Mouse (Mus musculus) urinary bladder, postnatal 10 days (tissue): ENCODE measurements around the gene Tusc2.

ENCODE experiments used
- DNase-seq: peaks from one replicate; pipeline ENCODE4 v3.0.0; 2022; ENCODE audit warnings: low spot score

The Tusc2 gene

DNA sequence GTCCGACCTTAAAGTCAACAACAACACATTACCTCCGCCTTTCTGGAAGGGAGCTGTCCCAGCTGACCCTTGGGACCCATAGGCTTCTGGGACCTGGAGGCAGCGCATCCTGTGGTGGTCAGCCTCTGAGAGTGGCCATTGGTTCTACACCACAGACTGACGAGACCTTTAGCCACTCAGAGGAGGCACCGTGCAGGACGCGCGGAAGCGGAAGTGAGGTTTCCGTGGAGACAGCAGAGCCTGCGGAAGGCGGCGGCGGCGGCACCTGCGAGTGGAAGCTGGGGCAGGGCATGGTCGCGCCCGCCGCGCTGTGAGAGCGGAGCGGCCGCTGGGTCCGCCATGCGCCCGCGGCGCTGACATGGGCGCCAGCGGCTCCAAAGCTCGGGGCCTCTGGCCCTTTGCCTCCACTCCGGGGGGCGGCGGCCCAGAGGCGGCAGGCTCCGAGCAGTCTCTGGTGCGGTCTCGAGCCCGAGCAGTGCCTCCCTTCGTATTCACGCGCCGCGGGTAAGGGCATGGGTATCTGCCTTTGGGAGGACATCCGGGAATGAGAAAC is at the start of gene Tusc2:
TSS of gene Tusc2 (plus strand) at position 227 of the 553 bp plus-strand sequence.
- peak; percentile 75 for DNase-seq

DNA sequence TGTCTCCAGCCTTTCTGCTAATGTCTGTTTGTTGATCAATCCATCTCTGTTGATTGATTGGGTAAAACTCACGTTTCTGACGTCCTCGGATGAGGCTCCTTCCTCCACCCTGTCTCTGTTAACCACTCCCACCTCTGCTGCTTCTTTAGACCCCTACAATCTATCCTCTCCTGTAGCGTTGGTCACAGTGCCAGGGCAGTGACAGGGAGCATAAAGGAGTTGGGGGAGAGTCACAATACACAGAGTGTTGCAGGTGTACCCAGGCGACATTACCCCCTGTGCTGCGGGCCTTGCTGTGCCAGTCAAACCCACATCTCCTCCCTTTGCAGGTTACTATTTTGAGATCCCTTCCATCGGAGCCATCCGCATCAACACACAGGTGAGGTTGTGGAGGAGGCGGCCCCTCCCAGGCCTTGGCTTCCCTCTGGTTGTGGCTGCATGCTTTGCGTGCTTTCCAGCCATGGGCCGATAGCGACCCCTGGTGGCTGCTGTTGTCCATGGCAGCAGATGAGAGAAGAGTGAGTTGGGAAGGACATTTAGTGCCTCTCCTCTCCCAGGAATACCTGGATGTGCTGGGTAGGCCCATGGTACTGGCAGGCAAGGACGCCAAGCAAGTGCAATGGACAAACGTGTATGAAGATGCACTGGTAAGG is 48.6 kb upstream of the Tusc2 start:
- peak; percentile 57 for DNase-seq

DNA sequence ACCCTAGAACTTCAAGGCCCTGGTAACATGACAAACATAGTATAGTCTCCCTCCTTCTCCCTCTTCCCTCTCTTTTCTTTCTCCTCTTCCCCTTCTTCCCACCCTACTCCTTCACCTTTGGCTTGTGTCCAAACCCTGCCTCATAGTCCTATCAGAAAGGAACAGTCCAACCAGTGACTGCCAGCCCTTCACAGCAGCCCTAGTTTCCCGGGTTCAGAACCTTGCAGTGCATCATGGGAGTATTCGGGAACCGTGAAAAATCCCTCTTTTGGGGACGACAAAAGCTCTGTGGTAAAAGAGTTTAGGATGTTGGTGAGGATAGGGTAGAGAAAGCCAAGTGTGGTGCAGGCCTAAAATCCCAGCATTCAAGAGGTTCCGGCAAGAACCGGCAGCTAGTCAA is 42.7 kb upstream of the Tusc2 start:
- no peak for DNase-seq

DNA sequence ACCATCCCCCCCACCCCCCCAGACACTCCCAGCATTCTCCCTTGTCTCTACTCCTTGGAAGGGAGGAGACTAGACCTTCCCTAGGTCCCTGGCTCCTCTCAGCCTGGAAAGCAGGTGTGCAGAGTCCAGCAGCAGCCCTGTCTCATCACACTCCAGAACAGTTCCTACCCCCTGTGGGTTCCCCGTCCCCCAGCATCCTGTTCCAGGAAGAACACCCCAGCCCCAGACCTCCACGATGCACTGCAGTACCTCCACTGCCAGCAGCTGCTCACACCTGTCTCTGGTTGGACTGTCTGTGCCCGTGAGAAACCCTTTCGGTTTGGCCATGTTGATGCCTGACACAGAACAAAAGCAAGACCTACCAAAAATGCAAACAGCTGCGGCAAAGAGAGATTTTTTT is 41.9 kb upstream of the Tusc2 start:
- no peak for DNase-seq

DNA sequence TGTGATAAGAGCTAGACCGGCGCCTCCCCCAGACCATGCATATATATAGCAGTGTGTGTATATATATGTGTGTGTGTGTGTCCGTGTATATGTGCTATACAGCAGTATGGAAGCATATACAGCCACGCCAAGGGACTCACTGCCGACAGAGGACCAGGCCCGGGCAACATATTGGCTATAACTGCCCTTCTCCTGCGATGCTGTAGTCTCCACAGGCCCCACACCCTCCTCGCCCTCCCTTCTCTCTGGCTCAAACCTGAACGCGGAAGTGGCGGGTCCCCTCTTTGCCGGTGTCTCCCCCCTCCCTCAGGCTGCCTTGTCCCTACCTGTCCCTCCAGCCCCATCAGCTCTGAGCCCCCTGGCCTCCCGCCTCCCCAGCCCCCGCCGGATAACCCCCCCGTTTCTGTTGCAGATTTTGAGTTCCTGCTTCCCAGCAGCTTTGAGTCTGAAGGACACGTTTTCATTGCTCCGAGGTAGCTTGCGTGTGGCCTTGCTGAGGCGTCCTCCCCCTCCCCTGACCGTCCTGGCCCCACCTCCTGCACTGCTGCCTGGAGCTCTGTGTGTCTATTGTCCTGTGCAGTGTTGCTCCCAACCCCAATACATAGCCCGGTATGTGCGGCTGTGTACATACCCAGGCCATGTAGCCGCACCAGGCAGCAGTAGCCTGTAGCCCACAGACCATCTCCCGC is 41.2 kb upstream of the Tusc2 start:
- no peak for DNase-seq

DNA sequence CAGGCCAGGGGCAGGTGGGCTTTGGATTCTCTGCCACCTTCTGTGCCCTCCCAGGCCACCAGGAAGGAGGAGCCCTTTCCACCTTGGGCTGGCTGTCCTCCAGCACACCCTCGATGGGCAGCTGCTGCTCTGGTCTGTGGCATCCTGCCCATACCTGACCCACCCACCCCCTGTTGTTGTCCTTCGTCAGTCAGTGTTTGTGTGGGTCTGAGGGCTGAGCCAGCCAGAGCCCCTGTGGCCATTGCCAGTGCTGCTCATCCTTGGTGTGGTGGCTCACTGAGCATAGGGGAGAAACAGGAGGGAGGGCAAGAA is 40.7 kb upstream of the Tusc2 start:
- no peak for DNase-seq

DNA sequence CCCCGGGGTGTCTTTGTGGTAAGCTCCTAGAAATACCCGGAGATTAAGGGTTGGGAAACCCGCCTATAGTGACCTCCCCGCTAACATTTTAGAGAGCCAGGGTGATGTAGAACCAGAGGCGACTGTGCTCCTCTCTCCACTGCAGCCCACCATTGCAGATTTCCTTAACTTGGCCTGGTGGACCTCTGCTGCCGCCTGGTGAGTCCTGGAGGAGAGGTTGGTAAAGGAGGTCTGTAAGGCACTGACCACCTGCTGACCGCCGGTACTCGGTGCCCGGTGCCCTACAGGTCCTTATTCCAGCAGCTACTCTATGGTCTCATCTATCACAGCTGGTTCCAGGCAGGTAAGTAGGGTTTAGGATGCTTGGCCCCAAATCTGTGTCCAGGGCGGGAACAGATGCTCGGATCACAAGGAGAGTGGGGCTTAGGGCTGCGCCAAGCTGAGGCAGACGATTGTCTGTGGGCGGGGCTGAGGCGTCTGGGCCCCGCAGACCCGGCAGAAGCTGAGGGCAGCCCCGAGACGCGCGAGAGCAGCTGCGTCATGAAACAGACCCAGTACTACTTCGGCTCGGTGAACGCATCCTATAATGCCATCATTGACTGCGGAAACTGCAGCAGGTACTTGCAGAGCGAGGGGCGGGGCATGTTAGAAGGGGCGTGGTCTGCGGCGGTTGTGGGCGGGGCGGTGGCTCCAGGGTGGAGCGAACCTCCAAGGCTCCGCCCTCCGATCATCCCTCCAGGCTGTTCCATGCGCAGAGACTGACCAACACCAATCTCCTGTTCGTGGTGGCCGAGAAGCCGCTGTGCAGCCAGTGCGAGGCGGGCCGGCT is 36.6 kb upstream of the Tusc2 start:
- DNase-seq: no peak

DNA sequence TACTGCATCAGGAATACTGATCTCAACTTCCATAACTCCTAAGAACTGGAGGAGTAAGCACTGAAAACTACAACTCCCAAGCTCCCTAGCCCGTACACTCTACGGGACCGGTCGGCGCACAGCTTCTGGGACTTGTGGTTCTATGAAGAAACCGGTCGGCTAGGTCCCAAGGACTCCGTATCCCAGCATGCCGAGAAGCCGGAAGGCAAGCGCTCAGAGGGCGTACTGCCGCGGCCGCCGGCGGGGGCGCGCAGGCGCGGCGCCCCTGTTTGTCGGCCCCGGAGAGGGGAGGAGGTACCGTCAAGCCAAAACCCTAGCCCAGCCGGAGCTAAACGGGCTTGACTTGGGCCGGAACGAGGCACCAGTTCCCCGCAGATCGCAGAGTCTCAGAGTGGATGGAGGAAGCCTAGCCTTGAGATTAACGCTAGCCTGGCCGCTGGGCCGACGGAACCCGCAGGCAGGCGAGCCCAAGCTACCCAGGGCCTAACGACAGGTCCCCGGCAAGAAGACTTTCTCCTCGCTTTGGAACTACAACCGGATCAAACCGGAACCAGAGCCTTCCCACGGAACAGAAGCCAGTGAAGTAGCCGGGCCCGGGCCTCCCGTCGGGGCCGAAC is 29.2 kb upstream of the Tusc2 start, which contains the start of gene Tmem115:
TSS of gene Tmem115 (plus strand) at position 155 of the 617 bp plus-strand sequence.
- DNase-seq: peak; percentile 62

DNA sequence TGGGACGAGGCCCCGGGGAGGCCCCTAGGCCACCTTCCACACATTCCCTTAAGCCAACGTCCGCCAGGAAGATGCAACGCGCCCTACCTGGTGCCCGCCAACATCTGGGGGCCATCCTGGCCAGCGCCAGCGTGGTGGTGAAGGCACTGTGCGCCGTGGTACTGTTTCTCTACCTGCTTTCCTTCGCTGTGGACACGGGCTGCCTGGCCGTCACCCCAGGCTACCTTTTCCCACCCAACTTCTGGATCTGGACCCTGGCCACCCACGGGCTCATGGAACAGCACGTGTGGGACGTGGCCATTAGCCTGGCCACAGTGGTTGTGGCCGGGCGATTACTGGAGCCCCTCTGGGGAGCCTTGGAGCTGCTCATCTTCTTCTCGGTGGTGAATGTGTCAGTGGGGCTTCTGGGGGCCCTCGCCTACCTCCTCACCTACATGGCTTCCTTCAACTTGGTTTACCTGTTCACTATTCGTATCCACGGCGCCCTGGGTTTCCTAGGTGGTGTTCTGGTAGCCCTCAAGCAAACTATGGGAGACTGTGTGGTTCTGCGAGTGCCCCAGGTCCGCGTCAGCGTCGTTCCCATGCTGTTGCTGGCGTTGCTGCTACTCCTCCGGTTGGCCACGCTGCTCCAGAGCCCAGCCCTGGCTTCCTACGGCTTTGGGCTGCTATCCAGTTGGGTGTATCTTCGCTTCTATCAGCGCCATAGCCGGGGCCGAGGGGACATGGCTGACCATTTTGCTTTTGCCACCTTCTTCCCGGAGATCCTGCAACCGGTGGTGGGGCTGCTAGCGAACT is 28.4 kb upstream of the Tusc2 start:
- no peak for DNase-seq

DNA sequence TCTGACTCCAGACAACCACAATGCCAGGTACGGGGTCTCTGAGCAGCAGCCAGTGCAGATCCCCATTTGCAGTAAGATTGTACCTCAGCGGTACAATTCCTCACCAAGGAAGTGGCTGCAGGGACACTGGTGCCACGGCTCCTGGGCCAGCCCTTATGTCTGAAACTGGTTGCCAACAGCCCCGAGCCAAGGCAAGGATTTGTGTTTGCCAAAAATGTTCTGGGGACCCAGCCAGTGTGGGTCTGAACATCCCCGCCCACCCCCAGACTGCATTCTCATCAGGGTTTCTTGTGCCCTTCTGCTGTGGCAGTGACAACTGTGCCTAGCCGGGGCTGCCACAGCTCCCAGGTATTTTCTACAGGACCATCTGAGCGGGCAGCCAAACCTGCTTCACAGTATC is 24.8 kb upstream of the Tusc2 start:
- no peak for DNase-seq

DNA sequence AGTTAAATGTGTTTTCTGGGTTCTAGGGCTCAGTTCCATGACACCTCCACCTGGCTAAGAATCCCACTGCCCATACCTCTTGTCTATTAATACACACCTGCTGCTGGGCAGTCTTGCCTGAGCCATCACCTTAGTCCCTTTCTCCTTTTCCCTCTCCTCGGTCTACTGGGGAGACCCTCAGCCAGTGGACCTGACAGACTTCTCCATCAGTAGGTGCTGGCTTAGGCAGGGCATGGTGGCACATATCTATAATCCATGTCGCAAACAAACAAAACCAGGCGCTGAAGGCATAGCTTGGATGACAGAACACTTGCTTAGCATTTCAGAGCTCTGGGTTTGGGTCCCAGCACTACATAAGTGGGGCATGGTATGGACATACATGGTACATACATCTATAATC is 24.3 kb upstream of the Tusc2 start:
- DNase-seq: no peak

DNA sequence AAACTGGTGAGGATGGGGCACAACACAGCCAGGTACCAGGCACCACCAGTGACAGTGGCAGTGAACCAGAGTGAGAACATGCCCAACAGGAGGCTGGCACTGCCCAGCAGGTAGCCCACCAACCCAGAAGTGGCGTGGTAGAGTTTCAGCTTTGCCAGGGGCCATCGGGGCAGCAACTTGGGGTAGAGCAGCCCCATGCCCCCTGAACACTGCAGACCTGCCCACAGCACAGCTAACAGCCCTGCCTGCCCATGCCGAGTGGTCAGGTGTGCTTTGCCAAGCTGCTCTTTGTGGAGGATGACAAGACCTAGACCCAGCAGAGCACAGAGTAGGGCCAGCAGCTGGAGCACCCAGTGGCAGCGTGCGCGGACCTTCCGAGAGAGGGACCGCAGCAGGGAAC is 23.1 kb upstream of the Tusc2 start:
- DNase-seq: no peak

DNA sequence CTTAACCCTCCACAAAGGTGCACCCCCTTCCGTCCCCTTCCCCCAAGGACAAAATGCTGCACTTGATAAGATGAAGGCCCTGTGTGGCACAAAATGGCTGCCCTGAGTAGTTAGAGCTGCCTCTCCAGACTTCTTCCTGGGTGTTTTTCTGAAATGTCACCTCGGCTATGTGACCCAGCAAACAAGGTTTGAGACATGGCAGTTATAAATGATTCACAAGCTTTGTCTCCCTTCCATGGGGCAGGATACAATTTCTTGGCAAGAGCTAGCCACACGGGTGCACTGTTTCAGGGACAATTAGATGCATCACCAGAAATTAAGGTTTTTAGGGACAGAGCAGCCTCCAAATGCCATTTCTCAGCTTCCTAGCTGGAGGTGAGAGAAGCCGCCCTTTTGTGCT is 22.6 kb upstream of the Tusc2 start:
- no peak for DNase-seq

DNA sequence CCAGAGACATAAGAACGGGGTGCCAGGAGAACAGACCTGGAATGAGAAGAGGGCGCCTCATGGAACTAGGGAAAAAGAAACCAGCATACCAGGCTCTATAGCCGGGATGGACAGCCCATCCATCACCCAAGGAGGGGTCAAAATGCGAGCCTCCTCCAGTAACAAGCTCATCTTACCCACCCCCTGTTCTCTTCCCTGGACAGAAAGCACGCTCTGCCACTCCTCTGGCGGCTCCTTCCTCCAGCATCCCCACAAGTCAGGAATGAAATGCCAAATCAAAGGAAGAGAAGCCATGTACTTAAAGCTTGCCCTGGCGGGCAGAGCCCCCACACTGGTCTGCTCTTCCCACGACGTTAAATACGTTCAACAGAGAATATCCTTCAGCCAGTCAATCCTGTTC is 22.1 kb upstream of the Tusc2 start:
- no peak for DNase-seq

DNA sequence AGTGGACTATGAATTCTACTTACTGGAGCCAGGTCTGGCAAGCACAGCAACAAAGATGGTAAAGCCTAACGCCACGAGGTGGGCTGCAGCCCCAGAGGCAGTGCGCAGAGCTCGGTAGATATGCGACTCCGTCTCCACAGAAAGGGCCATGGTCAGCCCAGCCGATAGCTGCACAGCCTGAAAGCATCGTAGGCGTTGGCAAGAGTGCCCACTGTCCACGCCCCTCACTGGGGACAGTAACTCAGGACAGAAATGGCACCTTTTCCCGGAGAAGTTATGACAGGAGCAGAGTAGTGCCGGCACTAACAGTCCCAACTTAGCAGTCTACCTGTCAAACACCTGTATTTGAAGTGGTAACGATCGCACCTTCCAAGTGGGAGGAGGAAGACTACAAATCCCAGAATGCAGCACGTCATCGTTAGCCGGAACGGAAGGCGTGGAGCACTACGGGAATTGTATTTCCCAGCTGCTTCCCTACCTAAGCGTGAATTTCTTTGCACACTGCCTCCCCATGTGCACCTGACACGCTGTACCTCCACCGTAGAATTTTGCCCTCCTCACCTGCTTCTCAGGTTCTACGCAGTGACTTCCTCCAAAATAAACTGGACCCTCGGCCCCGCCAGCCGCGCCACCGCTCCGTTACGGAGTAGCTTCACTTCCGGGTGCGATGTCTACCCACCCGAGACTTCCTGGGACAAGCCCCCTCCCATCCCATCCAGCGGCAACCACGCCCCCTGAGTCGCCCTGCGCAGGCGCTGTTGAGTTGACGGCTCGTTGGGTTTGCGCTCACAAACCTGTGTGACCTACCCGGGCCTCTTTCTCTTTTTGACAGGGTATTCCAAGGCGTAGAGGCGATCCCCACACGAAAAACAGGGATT is 21.3 kb upstream of the Tusc2 start, which contains the start of the genes Cyb561d2 and Nprl2:
TSS of gene Cyb561d2 (minus strand) at position 720 of the 878 bp plus-strand sequence.
TSS of gene Nprl2 (plus strand) at position 753 of the 878 bp plus-strand sequence.
- peak; percentile 77 for DNase-seq

DNA sequence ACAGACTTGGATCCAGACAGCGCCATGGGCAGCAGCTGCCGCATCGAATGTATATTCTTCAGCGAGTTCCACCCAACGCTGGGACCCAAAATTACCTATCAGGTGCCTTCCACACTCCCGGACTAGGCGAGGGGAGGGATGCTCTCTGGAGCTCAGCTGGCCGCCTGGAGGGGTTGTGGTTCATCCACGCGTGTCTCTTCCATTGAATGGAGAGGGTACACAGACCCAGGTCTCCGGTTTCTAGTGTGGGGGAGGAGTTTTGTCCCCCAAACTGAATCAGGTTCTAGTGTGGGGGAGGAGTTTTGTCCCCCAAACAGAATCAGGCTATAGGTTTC is 20.7 kb upstream of the Tusc2 start:
- no peak for DNase-seq

DNA sequence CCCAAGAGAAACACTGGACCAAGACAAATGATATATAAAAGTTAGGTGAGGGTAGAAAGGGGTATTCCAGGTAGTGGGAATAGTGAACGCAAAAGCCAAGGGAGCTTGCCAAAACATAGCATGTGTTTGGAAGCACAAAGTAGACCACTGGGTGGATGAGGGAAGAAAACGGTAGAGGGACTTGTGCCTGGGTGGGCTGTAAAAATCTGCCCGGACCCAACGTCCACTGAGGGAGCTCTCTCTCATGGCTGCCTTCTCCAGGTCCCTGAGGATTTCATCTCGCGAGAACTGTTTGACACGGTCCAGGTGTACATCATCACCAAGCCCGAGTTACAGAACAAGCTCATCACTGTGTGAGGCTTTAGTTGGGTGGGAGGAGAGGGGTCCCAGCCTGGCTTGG is 20.3 kb upstream of the Tusc2 start:
- no peak for DNase-seq

DNA sequence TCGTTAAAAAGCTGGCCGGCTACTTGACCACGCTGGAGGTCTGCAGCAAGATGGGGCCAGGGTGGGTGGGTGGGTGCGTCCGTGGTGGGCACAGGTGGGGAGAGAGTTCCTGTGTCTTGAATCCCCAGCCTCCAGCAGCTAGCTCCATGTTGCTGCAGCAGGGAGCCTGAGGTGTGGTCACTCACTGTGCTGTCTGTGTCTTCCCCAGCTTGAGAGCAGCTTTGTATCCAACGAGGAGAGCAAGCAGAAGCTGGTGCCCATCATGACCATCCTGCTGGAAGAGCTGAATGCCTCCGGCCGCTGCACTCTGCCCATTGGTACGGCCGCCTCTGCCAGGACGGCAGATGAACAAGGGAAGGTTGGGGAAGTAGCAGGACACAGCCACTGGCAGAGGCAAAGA is 19.8 kb upstream of the Tusc2 start:
- no peak for DNase-seq

DNA sequence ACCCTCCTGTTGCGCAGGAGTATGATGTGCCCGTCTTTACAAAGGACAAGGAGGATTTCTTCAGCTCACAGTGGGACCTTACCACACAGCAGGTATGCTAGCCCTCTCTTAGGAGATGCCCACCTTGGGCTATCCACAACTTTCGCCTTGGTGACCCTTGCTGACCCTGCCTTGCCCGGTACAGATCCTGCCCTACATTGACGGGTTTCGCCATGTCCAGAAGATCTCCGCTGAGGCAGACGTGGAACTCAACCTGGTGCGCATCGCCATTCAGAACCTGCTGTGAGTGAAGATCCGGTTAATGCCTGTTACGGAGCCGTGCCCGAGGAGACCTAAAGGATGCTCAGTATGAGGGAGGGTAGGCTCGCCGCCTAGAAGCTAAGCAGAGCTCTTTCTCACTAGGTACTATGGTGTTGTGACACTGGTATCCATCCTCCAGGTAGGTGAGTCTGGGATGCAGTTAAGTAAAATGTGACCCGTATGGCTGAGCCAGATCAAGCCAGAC is 18.8 kb upstream of the Tusc2 start:
- no peak for DNase-seq

DNA sequence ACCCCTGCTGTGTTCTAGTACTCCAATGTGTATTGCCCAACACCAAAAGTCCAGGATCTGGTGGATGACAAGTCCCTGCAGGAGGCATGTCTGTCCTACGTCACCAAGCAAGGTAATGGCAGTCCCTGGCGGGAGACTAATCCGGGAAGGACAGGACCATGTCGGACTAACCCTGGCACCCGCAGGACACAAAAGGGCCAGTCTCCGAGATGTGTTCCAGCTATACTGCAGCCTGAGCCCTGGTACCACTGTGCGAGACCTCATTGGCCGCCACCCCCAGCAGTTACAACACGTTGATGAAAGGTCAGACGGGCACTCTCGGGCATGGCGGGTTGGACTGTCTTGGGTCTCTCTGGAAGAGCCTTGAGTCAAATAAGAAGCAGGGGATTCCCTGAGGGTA is 18.3 kb upstream of the Tusc2 start:
- no peak for DNase-seq
